Mouse (Mus musculus) c-Kit-positive CD71-positive TER-119-negative erythroid progenitor cells, embryonic 14.5 days (primary cell): ENCODE results near the gene Lmo2.

Experiments used
- DNase-seq: peaks from one replicate; pipeline ENCODE4 v3.0.0-alpha.2; 2013; ENCODE audit warnings: low read depth

Gene Lmo2

DNA sequence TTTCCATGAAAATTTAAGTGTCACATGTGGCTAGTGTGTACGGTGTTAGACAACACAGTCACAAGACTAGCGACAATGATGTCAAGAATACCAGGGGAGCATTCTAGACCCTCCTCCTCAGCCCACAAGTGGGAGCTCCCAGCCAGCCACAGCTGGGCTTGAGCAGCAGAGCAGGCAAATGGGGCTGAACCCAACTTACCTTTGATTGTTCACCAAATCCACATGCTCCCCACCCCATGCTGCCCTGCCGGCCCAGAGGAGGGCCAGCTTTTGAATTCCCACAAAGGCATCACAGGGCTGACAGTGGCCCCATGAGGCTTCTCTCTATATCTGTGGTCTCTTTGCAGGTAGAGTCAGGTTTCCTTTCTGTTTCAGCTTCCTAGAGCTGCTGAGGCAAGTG is 16.7 kb upstream of the Lmo2 start:
- DNase-seq = no peak

DNA sequence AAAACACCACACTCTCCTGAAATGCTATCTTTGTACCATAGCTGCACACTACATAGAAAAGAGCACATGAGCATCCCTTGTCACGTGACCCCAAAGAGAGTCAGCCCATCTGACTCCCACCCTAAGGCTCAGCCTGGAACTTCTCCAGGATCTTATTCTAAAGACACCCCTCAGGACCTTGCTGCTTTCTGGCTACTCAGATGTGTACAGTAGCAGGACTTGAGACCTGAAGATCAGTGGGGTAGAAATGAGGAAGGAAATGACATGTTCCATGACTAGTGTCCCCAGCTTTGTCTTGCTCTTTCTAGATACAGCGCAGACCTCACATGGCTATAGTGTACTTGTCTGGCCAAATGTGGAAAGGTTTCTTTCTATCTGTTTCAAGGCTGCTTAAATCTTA is 12.9 kb upstream of the Lmo2 start:
- DNase-seq = no peak

- no peak for DNase-seq
Measured at GRCm38 (mm10) chr2:103945571-103946092, 12.2 kb upstream of the Lmo2 start.

DNA sequence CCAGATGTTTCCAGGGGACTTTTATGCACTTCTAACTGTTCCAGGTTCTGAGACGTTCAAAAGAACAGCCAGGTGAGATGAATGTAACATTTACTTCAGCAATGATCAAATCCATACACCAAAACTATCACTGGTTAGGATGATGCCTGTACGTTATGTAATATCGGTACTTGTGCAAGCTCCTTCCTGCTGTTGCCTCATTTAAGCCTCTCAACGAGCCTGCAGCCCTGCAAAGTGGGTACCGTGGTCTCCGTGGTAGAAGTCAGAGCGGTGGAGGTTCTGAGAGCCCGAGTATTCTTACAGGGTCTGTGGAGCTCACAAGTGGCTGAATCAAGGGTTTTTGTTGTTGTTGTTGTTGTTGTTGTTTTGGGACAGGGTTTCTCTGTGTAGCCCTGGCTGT is 10.9 kb upstream of the Lmo2 start:
- no peak for DNase-seq

GRCm38 (mm10) chr2:103947982-103948655 is 9.7 kb upstream of the Lmo2 start:
- no peak for DNase-seq

GRCm38 (mm10) chr2:103953050-103953835 is 4.5 kb upstream of the Lmo2 start:
- no peak for DNase-seq

DNA sequence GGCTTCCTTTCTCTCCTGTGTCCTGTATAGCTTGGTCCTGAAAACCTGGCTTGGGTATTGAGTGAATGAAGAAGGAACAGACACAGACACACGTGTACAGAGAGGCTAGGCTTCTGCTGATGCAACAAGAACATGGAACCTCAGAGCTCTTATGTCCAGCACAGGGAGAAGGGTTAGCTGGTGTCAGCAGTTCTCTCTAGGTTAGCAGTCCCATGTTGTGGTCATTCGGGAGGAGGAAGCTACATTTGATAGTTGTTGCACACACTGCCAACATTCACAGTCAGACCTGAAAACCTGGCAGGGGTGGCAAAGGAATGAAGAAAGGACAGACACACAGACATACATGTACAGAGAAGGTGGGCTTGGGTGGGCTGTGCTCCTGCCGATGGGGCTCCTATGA is 2.1 kb upstream of the Lmo2 start:
- no peak for DNase-seq

- peak; percentile 84 for DNase-seq
Measured at GRCm38 (mm10) chr2:103956867-103957266, 919 bp upstream of the Lmo2 start.

- DNase-seq = no peak
Measured at GRCm38 (mm10) chr2:103958634-103959033, 848 bp downstream of the Lmo2 start.

- no peak for DNase-seq
Measured at GRCm38 (mm10) chr2:103959066-103959465, 1.3 kb downstream of the Lmo2 start.

GRCm38 (mm10) chr2:103959574-103959973 is 1.8 kb downstream of the Lmo2 start:
- DNase-seq = no peak

DNA sequence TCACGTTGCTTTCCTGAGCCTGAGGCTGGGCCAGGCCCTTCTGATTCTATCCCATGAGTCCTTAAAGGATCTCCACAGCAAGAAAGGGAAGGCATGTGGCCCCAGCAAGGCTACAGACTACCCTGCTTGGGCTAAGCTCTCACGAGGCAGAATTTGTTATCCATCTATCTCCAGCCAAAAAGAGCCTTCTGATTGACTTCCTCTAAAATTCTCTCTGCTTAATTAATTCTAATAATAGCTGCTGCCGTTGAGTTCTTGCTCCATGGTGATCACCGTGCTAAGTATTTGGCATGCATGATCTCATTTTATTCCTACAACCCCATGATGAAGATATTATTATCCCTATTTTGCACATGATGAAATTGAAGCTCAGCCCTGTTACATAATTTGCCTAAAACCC is 4.6 kb downstream of the Lmo2 start:
- DNase-seq = no peak

DNA sequence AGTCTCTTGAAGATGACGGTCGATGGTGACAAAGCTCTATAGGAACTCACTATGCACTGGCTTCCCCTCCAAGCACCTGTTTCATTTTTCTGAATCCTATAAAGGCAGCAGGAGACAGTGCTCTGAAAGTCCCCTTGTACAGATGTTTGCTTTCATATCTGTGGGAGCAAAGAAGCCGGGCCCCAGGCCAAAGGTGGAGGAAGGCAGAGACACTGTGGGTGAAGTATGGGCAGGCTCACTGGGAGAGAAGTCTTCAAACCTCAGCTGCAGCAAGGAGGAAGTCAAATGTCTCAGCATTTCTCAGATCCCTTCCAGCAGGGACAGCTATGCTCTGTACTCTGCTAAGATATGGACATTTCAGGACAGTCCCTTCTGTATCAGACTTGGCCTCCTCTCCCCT is 7.6 kb downstream of the Lmo2 start:
- no peak for DNase-seq

- no peak for DNase-seq
Measured at GRCm38 (mm10) chr2:103968186-103968585, 10.4 kb downstream of the Lmo2 start.

GRCm38 (mm10) chr2:103968919-103969436 is 11.2 kb downstream of the Lmo2 start:
- DNase-seq = no peak

DNA sequence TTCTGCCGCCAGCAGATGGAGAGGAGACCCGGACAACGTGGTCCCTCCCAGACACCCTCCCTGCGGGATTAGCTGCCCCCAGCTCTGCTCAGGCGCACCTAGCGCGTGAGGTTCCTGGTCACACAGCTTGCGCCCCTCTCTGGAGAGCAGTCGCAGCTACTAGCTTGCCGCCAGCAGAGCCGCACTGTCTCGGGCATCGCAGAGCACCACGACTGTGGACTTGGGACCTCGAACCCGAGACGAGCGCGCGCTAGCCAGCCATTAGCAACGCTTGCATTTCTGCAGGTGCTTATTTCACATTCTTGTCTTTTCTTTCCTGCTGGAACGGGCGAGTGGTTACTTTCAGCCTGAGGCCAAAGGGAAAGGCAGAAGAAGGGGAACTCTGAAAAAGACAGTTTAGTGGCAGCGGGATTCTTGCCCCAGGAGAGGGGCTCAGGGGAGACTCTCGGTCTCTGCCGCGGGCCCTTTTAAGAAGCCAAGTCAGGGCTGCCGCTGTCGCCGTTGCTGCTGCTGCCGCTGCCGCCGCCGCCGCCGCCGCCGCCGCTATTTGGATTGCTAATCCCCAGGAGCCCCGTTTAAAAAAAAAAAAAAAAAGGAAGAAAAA is 11.8 kb downstream of the Lmo2 start:
- no peak for DNase-seq

- no peak for DNase-seq
Measured at GRCm38 (mm10) chr2:103970041-103970790, 12.4 kb downstream of the Lmo2 start.

GRCm38 (mm10) chr2:103970791-103971649 is 13.2 kb downstream of the Lmo2 start:
- no peak for DNase-seq

DNA sequence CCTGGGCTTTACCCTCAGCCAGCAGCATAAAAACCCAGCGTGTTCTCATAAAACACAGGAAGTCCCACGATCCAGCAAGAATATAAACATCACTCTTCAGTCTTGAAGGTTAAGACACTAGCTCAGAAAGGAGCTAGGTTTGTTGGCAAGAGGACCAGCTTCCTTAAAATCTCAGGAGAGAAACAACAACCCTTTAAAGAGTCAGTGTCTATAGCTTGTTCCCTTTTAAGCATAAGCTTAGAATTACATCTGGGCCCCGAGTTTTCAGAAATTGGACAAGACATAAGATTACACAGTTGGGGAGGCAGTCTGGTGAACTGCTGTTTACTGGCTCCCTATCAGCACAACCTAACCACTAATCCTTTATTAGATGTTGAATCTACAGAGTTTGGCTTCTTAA is 14.1 kb downstream of the Lmo2 start:
- no peak for DNase-seq

DNA sequence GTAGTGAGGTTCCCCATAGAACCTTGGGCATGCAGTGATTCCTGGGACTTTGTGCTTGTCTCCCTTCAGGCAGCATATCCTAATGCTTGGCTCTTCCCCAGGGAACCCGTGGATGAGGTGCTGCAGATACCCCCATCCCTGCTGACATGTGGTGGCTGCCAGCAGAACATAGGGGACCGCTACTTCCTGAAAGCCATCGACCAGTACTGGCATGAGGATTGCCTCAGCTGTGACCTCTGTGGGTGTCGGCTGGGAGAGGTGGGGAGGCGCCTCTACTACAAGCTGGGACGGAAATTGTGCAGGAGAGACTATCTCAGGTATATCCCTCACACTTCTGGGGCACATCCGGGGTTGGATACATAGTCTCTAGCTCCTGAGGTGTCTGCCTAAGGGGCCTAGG is 18.1 kb downstream of the Lmo2 start:
- no peak for DNase-seq

DNA sequence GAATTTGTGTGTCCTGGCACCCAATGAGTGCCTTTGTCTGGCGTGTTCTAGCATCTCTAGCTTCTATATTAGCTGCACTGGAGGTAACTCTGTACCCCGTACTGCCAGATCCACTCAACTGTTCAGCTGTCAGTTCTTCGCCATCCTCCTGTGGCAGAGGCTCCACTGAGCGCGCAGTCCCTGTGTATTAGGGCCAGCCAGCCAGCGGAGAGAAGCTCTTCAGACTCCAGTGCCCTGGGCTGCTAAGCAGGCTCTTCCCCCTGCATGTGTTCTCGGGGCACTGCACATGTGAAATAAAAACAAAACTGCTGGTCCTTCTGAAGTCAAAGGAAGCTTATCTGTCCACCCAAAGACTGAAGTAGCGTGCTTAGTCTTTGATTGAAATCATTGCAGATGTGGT is 19.4 kb downstream of the Lmo2 start:
- DNase-seq = no peak
